Mouse (Mus musculus) spleen, embryonic (tissue): ENCODE measurements around the gene Cd68.

ENCODE experiments used
- CTCF ChIA-PET: fragments of 350-600 bp; sonication (Branson Sonifier 250); formaldehyde crosslinking; loops from one replicate; lab custom pipeline; 2022; lab: Charles Lee

Cd68 gene

DNA sequence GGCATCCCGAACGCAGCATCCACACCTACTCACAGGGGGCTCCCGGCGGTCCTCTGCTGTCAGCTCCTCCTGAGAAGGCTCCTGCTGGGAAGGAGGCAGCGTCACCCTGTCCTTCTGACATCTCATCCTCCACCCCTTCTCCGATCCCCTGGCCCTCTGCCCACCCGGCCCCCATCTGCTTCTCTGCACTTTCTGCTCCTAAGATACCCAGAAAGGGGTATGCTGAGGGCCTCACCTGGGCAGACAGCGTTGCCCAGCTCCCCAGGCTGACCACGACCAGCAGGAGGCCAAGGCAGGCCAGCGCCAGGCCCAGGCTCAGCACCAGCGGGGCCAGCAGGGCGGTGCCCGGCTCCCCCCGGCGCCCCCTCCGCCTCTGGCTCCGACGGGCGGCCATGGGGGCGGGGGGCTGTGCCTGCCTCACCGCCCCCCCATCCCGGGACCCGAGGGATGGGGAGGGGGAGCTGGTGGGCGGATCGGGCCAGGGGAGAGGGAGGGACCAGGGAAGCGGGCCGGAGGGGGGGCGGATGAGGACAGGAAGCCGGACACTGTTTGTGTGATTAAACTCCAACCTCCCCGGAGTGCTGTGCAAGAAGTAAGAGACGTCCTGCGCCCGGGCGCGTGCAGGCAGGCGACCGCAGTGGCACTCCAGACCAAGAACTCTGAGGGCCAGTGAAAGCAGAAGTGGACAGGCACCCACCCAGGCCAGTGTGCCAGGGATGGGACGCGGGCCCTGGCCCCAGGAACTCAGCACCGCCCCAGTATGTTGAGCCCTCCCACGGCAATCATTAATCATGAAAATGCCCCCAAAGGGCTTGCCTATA is 29.6 kb upstream of the Cd68 start, which contains the start of the genes Tnfsf12 and Tnfsfm13:
TSS of gene Tnfsf12 (minus strand) at position 489 of the 821 bp plus-strand sequence.
TSS of gene Tnfsfm13 (minus strand) at position 738 of the 821 bp plus-strand sequence.
- CTCF ChIA-PET: no interaction called here

DNA sequence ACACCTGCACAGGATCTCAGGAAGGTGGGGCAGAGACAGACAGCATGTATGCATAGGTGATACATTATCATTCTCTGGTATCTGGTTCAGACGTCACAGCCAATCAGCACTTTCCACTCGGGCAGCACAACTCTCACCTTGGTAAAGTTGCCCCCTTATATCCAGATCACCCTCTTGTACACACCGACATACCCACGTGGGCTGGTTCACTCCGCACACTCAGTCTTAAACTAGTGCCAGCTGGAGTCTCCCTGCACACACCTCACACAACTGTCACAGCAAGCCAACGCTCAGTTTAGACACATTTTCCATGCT is 29.1 kb upstream of the Cd68 start:
- CTCF ChIA-PET: no interaction called here

DNA sequence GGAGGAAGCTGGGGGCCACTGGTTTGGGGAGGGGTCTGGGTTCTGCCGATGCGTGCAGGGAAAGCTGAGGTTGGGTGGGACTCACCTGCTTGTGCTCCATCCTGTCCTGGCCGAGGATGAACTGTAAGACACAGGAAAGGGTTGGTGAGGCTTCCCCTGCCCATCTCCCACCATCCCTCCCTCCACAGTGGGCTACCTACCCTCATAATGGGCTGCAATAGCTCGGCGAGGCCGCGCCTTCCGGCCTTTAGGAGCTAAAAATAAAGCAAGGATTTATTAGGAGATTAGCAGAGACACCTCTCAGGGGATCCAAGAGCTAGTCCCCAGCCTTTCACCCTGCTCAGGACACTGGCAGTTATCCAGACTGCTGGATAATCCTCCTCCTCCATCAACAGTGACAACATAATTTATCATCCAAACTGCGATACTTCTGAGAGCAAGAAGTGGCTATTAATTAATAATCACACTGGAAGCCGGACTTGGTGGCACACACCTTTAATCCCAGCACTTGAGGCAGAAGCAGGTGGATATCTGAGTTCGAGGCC is 27.5 kb upstream of the Cd68 start:
- CTCF ChIA-PET: no interaction called here

GRCm38 (mm10) chr11:69692863-69693262 is 26.9 kb upstream of the Cd68 start:
- CTCF ChIA-PET: no interaction called here

DNA sequence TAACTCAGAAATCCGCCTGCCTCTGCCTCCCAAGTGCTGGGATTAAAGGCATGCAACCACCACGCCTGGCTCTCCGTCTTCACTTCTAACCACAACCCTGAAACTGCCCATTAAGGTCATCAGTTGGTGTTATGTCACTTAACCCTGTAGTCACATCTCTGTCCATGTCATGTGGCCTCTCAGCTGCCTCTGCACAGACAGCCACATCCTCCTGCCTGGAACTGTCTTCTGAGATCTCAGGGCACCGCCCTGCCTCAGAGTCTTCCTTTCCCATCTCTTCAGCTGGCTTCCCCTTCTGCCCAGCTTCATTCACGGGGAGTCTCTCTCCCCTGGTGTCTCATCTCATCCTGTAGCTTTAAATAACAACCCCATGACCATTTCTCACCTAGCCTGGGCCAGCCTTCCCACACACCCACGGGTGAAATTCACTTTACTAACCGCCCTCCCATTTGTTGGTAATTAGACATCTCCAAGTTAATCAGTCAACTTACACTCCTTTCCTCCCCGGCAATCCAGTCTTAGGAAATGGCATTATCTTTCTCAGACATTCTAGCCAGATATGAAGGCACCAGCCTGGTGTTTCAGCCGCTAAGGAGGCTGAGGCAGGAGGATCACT is 26.4 kb upstream of the Cd68 start:
- CTCF ChIA-PET: interaction anchor here (0.6 kb wide), 1 partner anchor 320 kb away, joined by 3 read pairs; no protein-coding TSS in a partner anchor

- CTCF ChIA-PET: no interaction called here
These were observed 23.9 kb upstream of the Cd68 start for GRCm38 (mm10) chr11:69689891-69690290.

- CTCF ChIA-PET: no interaction called here
These were observed 21.1 kb upstream of the Cd68 start for GRCm38 (mm10) chr11:69687061-69687460.

DNA sequence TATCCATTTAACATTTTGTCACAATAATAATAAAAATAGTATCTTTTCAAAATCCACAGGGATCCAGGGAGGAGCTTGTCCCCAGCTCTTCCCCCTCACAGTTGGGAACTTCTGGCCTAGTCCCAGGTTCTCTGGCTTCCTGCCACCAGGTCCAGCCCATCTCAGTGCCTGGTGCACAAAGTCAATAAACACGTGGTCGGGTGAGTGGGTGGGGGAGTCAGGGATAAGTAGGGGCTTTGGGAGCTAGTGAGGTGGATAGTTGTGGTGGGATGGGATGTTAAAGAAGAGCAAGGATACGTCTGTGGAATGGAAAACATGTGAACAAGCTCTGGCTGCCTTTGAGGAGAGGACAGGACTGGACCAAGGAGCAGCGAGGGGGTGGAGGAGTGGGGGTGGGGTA is 20.4 kb upstream of the Cd68 start:
- CTCF ChIA-PET: interaction anchor here (0.5 kb wide), 1 partner anchor 70 kb away, joined by 3 read pairs; no protein-coding TSS in a partner anchor

DNA sequence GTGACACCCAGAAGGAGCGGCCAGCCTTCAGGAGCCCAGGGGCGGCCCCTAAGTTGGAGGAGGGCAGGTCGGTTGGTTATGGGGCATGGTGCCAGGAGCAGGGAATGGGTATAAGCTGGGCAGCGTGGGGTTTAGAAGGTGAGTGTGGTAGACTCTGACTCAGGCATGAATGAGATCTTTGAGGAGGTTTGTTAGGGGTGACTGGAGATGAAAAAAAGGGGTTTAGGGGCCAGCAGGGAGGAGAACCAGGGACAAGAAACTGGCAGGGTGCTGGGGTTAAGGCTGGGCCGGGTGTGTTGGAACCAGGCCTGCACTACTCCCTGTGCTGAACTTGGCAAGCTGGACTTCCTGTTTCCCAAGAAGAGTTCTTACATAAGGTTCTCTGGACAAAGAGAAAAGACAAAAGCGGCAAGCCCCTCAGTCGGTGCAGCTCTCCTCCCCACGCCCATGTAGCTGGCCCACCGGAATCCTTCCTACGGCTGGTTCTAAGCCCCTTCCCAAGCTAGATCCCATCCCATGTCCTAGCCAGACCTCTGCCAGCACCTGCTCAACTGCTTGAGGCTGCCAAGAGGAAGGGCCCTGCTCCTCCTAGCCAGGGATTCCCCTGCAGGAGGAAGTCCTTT is 19.7 kb upstream of the Cd68 start, which contains the start of gene Tnfsf13:
TSS of gene Tnfsf13 (minus strand) at position 259 of the 623 bp plus-strand sequence.
- CTCF ChIA-PET: interaction anchor here (0.5 kb wide), 1 partner anchor 27 kb away, joined by 3 read pairs; no protein-coding TSS in a partner anchor

GRCm38 (mm10) chr11:69684936-69685335 is 19.0 kb upstream of the Cd68 start:
- CTCF ChIA-PET: no interaction called here

- CTCF ChIA-PET: no interaction called here
These were observed 18.3 kb upstream of the Cd68 start for GRCm38 (mm10) chr11:69684128-69684745.

GRCm38 (mm10) chr11:69683576-69683975 is 17.6 kb upstream of the Cd68 start:
- CTCF ChIA-PET: interaction anchor here (1.0 to 1.1 kb wide), 2 partner anchors 51 to 153 kb away, joined by 3 read pairs; no protein-coding TSS in a partner anchor

DNA sequence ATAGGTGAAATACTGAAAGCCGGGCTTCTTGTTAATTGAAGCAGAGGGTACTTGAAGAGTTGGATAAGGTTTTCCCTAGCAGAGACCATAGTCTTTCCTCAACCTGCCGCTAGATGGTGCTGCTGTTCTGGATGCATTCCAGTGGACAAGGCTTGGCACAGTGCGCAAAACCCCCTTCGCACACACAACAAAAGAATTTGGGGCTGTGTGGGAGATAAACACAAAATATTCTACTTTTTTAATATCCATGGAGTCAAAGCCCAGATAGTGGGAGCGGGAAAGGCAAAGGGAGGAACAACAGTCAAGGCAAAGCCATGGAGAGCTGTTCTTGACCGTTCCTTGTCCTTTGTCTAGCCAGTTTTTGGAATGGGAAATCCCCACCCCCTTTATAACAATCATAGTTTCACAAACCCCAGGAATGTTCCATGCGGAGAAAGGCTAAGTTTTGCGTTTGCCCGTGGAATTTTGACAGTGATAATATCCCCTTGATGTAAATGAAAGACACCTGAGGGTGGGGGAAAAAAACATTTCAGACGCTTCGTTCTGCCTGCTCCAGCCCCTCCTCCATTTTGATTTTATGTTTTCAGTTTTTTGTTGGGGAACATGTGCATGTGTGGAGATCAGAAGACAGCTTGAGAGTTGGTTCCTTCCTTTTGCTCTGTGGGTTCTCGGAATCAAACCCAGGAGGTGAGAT is 17.0 kb upstream of the Cd68 start:
- CTCF ChIA-PET: interaction anchor here (0.5 to 1.1 kb wide), 3 partner anchors 41 to 154 kb away, joined by 3 to 6 read pairs (median 3); no protein-coding TSS in a partner anchor

DNA sequence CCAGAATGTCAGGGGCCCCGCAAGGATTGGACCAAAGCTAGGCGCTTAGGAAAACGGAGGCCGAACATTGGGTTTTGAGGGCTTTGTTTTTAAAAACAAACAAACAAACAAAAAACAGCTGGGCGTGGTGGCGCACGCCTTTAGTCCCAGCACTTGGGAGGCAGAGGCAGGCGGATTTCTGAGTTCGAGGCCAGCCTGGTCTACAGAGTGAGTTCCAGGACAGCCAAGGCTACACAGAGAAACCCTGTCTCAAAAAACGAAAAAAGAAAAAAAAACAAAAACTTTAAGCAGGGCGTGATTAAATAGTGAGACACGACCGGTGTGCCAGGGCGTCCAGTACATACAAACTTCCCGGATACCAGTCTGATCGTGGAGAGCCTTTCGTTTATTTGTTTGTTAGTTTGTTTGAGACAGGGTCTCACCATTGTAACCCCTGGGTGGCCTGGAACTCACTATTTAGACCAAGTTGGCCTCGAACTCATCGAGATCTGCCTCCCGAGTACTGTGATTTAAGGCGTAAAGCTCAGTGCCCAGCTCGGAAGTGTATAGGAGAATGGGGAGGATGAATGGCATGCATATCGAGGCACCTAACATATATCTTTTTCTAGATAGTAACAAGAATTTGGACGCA is 16.4 kb upstream of the Cd68 start:
- CTCF ChIA-PET: interaction anchor here (0.5 to 1.0 kb wide), 3 partner anchors 41 to 114 kb away, joined by 3 to 6 read pairs (median 3); no protein-coding TSS in a partner anchor

GRCm38 (mm10) chr11:69681314-69682208 is 15.6 kb upstream of the Cd68 start, which contains the start of gene Senp3:
Gene Senp3, minus strand, starts transcription at chr11:69682084.
- CTCF ChIA-PET: interaction anchor here (0.7 to 1.0 kb wide), 2 partner anchors 94 to 115 kb away, joined by 3 to 4 read pairs; no protein-coding TSS in a partner anchor

GRCm38 (mm10) chr11:69680136-69680855 is 14.3 kb upstream of the Cd68 start:
- CTCF ChIA-PET: interaction anchor here (0.5 to 0.7 kb wide), 4 partner anchors 14 to 161 kb away, joined by 3 to 20 read pairs (median 4); no protein-coding TSS in a partner anchor

GRCm38 (mm10) chr11:69679144-69679543 is 13.2 kb upstream of the Cd68 start:
- CTCF ChIA-PET: no interaction called here

DNA sequence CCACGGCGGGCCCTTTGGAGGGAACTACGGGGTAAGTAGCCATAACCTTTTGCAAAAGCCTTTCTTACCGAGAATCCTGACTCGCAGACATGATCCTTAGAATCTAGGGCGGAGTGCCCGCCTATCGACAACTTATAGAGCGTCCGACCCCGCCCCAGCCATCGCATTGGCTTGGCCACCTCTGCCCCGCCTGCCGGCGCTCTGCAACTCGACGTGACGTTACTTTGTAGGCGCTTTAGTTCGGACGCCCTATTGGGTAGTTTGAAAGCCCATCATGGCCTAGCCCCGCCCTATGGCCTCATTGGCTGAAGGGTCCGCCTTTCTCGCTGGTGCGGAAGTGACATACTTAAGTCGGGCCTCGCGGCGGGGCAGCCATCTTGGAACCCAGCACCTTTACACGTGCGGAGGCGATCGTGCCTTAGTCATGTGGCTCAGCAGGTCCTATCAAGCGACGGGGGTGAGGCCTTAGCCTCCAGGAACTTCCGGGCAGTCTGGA is 6.3 kb upstream of the Cd68 start, which contains the start of gene Eif4a1:
TSS of gene Eif4a1 (minus strand) at position 213 of the 496 bp plus-strand sequence.
- CTCF ChIA-PET: interaction anchor here (0.7 kb wide), 1 partner anchor 79 kb away, joined by 3 read pairs; no protein-coding TSS in a partner anchor
